Mouse (Mus musculus): Measurements from ENCODE around the gene Nqo2. TPM values are rescaled to one million over a fixed set of nuclear protein-coding genes. Genes with fewer than 3 reads are reported as not detected.

Gene Nqo2
- polyA plus RNA-seq, 1 experiment from 2014 or later, result 7.0 TPM

DNA sequence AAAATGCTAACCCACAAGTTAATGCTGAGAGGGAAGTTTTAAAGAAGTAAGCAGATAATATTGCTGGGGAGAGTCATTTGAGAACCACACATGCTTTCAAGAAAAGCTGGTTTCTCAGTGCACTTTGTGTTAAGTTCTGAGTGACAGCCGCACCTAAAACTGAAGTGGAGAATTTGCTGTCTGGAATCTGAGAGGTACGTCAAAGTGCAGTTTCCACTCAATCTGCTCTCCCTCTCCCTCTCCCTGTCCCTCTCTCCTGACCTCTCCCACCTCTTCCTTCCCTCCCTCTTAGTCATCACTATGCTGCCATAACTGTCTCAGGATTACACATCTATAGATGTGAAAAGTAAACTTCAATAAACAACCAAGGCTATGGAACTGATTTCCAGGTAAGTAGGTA lies 57.5 kb downstream of the Nqo2 start:
- Histone ChIP-seq H3K4me3 (replicated peaks; ENCODE audit: low read length) (no peak overlapping the region), H3K27me3 (replicated peaks; ENCODE audit: control insufficient read depth, insufficient read depth, low read length) (no peaks in the 10 kb centered on the region), H3K4me1 (replicated peaks; ENCODE audit: control insufficient read depth, insufficient read depth, low read length) (no peaks in the 10 kb centered on the region), H3K9me3 (ENCODE audit: control insufficient read depth, low read length) (no peaks in the 10 kb centered on the region), H3K27ac (ENCODE audit: low read length) (no peak overlapping the region), H3K9ac (replicated peaks; ENCODE audit: low read depth, low read length) (no peak overlapping the region), H3K4me2 (ENCODE audit: low read length) (no peak overlapping the region), H3K36me3 (ENCODE audit: control insufficient read depth, insufficient read depth) (peaks cover 7% of the 10 kb centered on the region)
- ATAC-seq, result no peak
- 90% methylated on average over 2 of the region's 2 CpGs for WGBS

DNA sequence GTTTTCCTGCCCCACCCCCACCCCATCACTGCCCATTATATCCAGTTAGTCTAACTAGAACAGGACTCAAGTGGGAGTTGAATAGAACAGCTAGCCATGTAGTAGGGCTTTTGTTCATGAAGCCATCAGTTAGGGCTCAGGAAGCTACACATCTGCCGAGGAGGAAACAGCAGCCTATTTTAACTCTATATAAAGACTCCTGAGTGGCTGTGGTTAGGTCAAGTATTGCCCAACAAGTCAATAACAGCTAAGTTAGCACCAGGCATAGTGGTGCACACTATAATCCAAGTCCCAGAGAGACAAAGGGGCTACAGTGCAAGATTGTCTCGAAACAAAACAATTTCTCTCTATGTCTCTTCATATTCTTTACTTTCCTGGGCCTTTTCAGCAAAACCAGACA lies 67.6 kb downstream of the Nqo2 start:
- no peaks in the 10 kb centered on the region for H3K9me3 ChIP-seq (ENCODE audit: control insufficient read depth, low read length)
- H3K27me3 ChIP-seq (replicated peaks; ENCODE audit: control insufficient read depth, insufficient read depth, low read length), result no peaks in the 10 kb centered on the region
- H3K9ac ChIP-seq (replicated peaks; ENCODE audit: low read depth, low read length), result no peak overlapping the region
- no peak overlapping the region for H3K4me2 ChIP-seq (ENCODE audit: low read length)
- whole genome bisulfite sequencing, result 58% methylated on average over 2 of the region's 2 CpGs
- no peak for ATAC-seq
- peaks cover 4% of the 10 kb centered on the region for H3K4me1 ChIP-seq (replicated peaks; ENCODE audit: control insufficient read depth, insufficient read depth, low read length)
- H3K27ac ChIP-seq (ENCODE audit: low read length), result no peak overlapping the region
- H3K4me3 ChIP-seq (replicated peaks; ENCODE audit: low read length), result no peak overlapping the region
- peaks cover 13% of the 10 kb centered on the region for H3K36me3 ChIP-seq (ENCODE audit: control insufficient read depth, insufficient read depth)

DNA sequence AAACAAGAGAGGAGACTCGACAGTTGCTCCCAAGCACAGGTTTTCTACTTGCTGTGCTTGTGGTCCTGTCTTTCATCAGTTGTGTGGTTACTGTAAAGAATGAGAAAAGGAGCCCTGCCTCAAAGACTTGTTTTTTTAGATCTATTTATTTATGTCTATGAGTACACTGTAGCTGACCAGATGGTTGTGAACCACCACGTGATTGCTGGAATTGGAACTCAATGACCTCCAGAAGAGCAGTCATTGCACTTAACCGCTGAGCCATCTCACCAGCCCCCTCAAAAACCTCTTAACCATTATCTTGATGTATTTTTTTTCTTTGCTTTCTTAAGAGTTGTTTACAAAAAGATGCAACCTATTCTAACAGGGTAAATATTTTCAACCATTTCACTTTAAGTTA lies 70.9 kb downstream of the Nqo2 start:
- peaks cover 3% of the 10 kb centered on the region for H3K36me3 ChIP-seq (ENCODE audit: control insufficient read depth, insufficient read depth)

DNA sequence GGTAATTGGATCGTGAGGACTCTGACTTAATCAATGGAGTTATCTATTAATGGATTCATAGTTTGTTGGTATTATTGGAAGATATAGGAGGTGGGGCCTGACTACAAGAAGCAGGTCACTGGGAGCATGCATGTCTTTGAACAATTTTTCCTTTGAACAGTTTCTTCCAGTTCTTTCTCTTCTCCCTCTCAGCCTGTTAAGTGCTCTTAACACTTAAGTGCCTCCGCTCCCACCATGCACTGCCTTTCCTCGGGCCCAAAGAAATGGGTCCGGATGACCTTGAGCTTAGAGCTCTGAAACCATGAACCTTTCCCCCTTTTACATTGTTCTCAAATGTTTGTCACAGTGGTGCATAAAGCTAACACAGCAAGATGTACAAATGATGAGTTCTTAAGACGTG lies 72.2 kb downstream of the Nqo2 start:
- H3K9me3 ChIP-seq (ENCODE audit: control insufficient read depth, low read length), result no peaks in the 10 kb centered on the region; the same call in 1 of the 2 replicates
- no peaks in the 10 kb centered on the region for H3K27me3 ChIP-seq (replicated peaks; ENCODE audit: control insufficient read depth, insufficient read depth, low read length)
- H3K4me3 ChIP-seq (replicated peaks; ENCODE audit: low read length), result no peak overlapping the region
- peak overlapping the region; percentile 86 for H3K27ac ChIP-seq (ENCODE audit: low read length)
- H3K4me1 ChIP-seq (replicated peaks; ENCODE audit: control insufficient read depth, insufficient read depth, low read length), result peaks cover 14% of the 10 kb centered on the region
- 82% methylated on average over 5 of the region's 5 CpGs for WGBS
- H3K4me2 ChIP-seq (ENCODE audit: low read length), result no peak overlapping the region; the same call in 1 of the 2 replicates
- peaks cover 3% of the 10 kb centered on the region for H3K36me3 ChIP-seq (ENCODE audit: control insufficient read depth, insufficient read depth)
- no peak for ATAC-seq
- peak overlapping the region; percentile 95; the same call in 1 of the 2 replicates for H3K9ac ChIP-seq (replicated peaks; ENCODE audit: low read depth, low read length)

More for the DNA sequence above, 70.9 kb downstream of the Nqo2 start:
- Histone ChIP-seq H3K27ac (ENCODE audit: low read length) (no peak overlapping the region), H3K9ac (replicated peaks; ENCODE audit: low read depth, low read length) (no peak overlapping the region), H3K4me3 (replicated peaks; ENCODE audit: low read length) (no peak overlapping the region), H3K9me3 (ENCODE audit: control insufficient read depth, low read length) (no peaks in the 10 kb centered on the region; the same call in 1 of the 2 replicates), H3K4me1 (replicated peaks; ENCODE audit: control insufficient read depth, insufficient read depth, low read length) (peaks cover 14% of the 10 kb centered on the region), H3K4me2 (ENCODE audit: low read length) (no peak overlapping the region), H3K27me3 (replicated peaks; ENCODE audit: control insufficient read depth, insufficient read depth, low read length) (no peaks in the 10 kb centered on the region)
- ATAC-seq, result no peak
- 84% methylated on average over 3 of the region's 3 CpGs for WGBS

DNA sequence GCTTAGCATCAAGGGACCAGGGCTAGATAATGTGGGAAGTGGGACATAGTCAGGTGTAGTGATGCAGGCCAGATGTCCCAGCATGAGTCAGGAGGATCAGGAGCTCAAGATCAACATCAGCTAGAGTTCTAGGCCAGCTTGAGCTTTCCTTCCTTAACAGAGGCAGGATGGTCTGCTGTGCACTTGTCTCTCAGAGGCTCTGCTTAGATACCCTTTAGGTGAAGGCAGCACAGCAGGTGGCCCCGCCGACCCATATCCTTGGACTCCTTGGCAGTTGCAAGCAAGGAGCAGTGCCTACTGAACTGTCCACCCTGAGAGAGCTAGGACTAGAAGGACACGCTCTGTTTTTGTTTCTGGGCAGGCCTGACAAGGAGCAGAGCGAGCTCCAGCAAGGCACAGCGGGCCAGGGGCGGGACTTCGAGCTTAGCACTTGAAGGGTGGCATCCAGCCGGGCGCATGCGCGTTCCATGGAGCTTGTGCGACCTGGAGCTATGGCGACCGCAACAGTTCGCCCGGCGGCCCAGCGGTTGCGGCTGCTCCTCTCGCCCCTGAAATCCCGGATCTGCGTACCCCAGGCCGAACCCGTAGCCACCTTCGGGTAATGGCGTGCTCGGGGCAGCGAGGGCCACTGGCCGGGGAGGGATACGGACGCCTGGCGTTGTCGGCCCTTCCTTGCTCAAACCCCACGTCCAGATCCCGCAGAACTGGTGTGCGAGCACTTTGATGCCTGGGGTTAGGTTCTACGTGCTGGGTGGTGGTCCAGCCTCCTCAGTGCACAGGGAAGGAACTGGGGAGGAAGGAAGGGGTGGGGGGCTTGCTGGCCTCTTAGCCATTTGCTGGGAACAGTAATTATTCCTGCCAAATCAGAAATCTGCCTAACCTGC lies 72.9 kb downstream of the Nqo2 start, which contains the start of gene Bphl:
Bphl (plus strand) TSS at position 426 of the 884 bp plus-strand sequence.
- Histone ChIP-seq H3K4me2 (ENCODE audit: low read length) (peak within 1 kb of the TSS; percentile 66), H3K9me3 (ENCODE audit: control insufficient read depth, low read length) (no peaks in the 10 kb centered on the region; the same call in 1 of the 2 replicates), H3K27ac (ENCODE audit: low read length) (peak within 1 kb of the TSS; percentile 86), H3K4me1 (replicated peaks; ENCODE audit: control insufficient read depth, insufficient read depth, low read length) (peaks cover 14% of the 10 kb centered on the region), H3K9ac (replicated peaks; ENCODE audit: low read depth, low read length) (peak within 1 kb of the TSS; percentile 95), H3K27me3 (replicated peaks; ENCODE audit: control insufficient read depth, insufficient read depth, low read length) (no peaks in the 10 kb centered on the region), H3K36me3 (ENCODE audit: control insufficient read depth, insufficient read depth) (peaks cover 2% of the 10 kb centered on the region), H3K4me3 (replicated peaks; ENCODE audit: low read length) (peak within 1 kb of the TSS; percentile 84)
- WGBS, result under 1% methylated on average over 37 of the region's 37 CpGs
- ATAC-seq, result peak; percentile 97

DNA sequence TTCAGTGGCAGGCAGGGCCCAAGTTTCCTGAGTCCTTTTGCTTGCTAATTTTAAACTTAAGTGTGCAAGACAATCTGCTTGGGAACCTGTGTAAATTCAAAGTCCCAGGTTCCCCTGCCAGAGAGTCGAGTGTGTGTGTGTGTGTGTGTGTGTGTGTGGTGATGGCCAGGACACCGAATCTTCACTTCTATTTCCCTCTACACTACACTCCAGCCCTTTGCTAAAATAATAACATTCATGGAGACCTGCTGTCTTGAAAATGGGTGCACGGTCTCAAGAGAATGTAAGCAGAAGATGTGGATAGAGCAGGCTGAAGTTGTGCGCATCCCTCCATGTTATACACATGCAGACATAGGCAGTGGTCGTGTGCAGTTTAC lies 73.6 kb downstream of the Nqo2 start:
- Histone ChIP-seq H3K4me2 (ENCODE audit: low read length) (peak overlapping the region; percentile 66), H3K4me3 (replicated peaks; ENCODE audit: low read length) (peak overlapping the region; percentile 84), H3K9ac (replicated peaks; ENCODE audit: low read depth, low read length) (peak overlapping the region; percentile 95), H3K27me3 (replicated peaks; ENCODE audit: control insufficient read depth, insufficient read depth, low read length) (no peaks in the 10 kb centered on the region), H3K4me1 (replicated peaks; ENCODE audit: control insufficient read depth, insufficient read depth, low read length) (peaks cover 14% of the 10 kb centered on the region), H3K9me3 (ENCODE audit: control insufficient read depth, low read length) (no peaks in the 10 kb centered on the region; the same call in 1 of the 2 replicates), H3K36me3 (ENCODE audit: control insufficient read depth, insufficient read depth) (no peaks in the 10 kb centered on the region), H3K27ac (ENCODE audit: low read length) (peak overlapping the region; percentile 86)
- 36% methylated on average over 5 of the region's 5 CpGs for WGBS
- peak; percentile 24 for ATAC-seq

Other genes starting within 250 kb of the Nqo2 start
- gene Serpinb6e, start 121.3 kb upstream of the Nqo2 start, polyA plus RNA-seq (2015; fragmentation: Nextera tagmentation; extraction: Ambion mirVana), result not detected in 2 replicates
- gene Serpinb6c, start 59.0 kb upstream of the Nqo2 start, polyA plus RNA-seq (2015; fragmentation: Nextera tagmentation; extraction: Ambion mirVana), result 0.15 and 0.36 TPM in 2 replicates
- 5.9 and 7.3 TPM in 2 replicates for gene Ripk1, start 37.7 kb downstream of the Nqo2 start, polyA plus RNA-seq (2015; fragmentation: Nextera tagmentation; extraction: Ambion mirVana)
- 36.3 and 37.5 TPM in 2 replicates for gene Serpinb6a, start 38.1 kb downstream of the Nqo2 start, polyA plus RNA-seq (2015; fragmentation: Nextera tagmentation; extraction: Ambion mirVana)
- 35.5 and 39.0 TPM in 2 replicates for gene Bphl, start 72.9 kb downstream of the Nqo2 start, polyA plus RNA-seq (2015; fragmentation: Nextera tagmentation; extraction: Ambion mirVana)
- gene Tubb2a, start 113.3 kb downstream of the Nqo2 start, polyA plus RNA-seq (2015; fragmentation: Nextera tagmentation; extraction: Ambion mirVana), result 1,717 and 2,137 TPM in 2 replicates
- 1,170 and 1,210 TPM in 2 replicates for gene Tubb2b, start 165.8 kb downstream of the Nqo2 start, polyA plus RNA-seq (2015; fragmentation: Nextera tagmentation; extraction: Ambion mirVana)
- gene Psmg4, start 198.3 kb downstream of the Nqo2 start, polyA plus RNA-seq (2015; fragmentation: Nextera tagmentation; extraction: Ambion mirVana), result 82.3 and 89.0 TPM in 2 replicates